Comparison of ENCODE assay signal across 16 mouse cellular contexts in the genomic region with DNA sequence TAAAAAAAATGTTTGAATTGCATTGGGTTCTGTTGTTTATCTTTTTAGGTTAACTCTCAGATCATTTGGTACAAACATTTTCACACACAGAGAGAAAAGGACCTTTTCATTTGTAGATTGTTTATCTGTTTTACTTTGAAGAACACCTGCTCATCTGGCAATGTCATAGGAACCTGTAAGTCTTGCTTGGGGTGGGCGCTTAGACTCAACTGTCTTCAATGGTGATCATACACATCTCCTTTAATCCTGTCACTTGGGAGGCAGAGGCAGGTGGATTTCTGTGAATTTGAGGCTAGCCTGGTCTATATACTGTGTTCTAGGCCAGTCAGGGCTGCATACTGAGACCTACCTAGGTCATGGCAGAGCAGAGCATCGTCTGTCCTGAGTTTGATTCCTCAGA.
"Had no signal": no experiment of that assay in that cellular context is flagged by ENCODE, and none has a peak within 500 bp of the region (broad histone marks: within the 10 kb centered on the region; RNA-seq: fewer than 3 reads in every experiment).

No protein-coding gene starts in this region.

- H3K9me3 ChIP-seq: liver, embryonic 12.5 days; lung, embryonic 15.5 days; midbrain, embryonic 13.5 days; midbrain, embryonic 15.5 days; neural tube, embryonic 12.5 days had no signal

- H3K27ac ChIP-seq: liver, embryonic 12.5 days; liver, embryonic 14.5 days; lung, embryonic 15.5 days; macrophage; midbrain, embryonic 13.5 days; midbrain, embryonic 15.5 days; neural tube, embryonic 12.5 days had no signal

- ATAC-seq: liver, embryonic 12.5 days; lung, postnatal 0 days; midbrain, embryonic 13.5 days; midbrain, embryonic 15.5 days had no signal

- H3K36me3 ChIP-seq: liver, embryonic 12.5 days; lung, embryonic 15.5 days; midbrain, embryonic 13.5 days; midbrain, embryonic 15.5 days; neural tube, embryonic 12.5 days had no signal

- H3K27me3 ChIP-seq: liver, embryonic 12.5 days; lung, embryonic 15.5 days; megakaryocyte, embryonic 14.5 days; midbrain, embryonic 13.5 days; midbrain, embryonic 15.5 days; neural tube, embryonic 12.5 days had no signal

- H3K9ac ChIP-seq: liver, embryonic 12.5 days; liver, embryonic 14.5 days; lung, embryonic 15.5 days; midbrain, embryonic 13.5 days; midbrain, embryonic 15.5 days; neural tube, embryonic 12.5 days had no signal

- H3K4me1 ChIP-seq: lung, embryonic 15.5 days; megakaryocyte, embryonic 14.5 days; midbrain, embryonic 13.5 days; midbrain, embryonic 15.5 days; neural tube, embryonic 12.5 days had no signal

- H3K4me3 ChIP-seq: liver, embryonic 12.5 days; lung, embryonic 15.5 days; megakaryocyte, embryonic 14.5 days; midbrain, embryonic 13.5 days; midbrain, embryonic 15.5 days; neural tube, embryonic 12.5 days had no signal

- H3K4me2 ChIP-seq: liver, embryonic 12.5 days; lung, embryonic 15.5 days; midbrain, embryonic 11.5 days; midbrain, embryonic 13.5 days; midbrain, embryonic 15.5 days; neural tube, embryonic 12.5 days had no signal

- DNase-seq: lung, adult 2 months; lung, postnatal 14 days; lung, postnatal 36 days; right cerebral cortex, postnatal 25 days; right cerebral cortex, postnatal 4 days; spleen, adult 18-20 months had no signal
